Mouse (Mus musculus) urinary bladder, postnatal 10 days (tissue): ENCODE measurements at regions not wholly inside any gene's neighbourhood (a gene's known extent, or its start where the extent isn't known, plus 50 kb on each side); places are given as distances from the start of the nearest gene placed in this dataset.

ENCODE experiments used
- DNase-seq: peaks from one replicate; pipeline ENCODE4 v3.0.0; 2022; ENCODE audit warnings: low spot score

GRCm38 (mm10) chr14:46082646-46083045 is 296.6 kb upstream of the Gm15217 start:
- DNase-seq = no peak

- no peak for DNase-seq
Observed at GRCm38 (mm10) chr14:46088968-46089691, 290.1 kb upstream of the Gm15217 start.

- no peak for DNase-seq
Observed at GRCm38 (mm10) chr14:46115950-46116349, 263.3 kb upstream of the Gm15217 start.

GRCm38 (mm10) chr14:46126541-46126940 is 252.7 kb upstream of the Gm15217 start:
- DNase-seq = no peak

GRCm38 (mm10) chr14:46129762-46130161 is 249.5 kb upstream of the Gm15217 start:
- no peak for DNase-seq

- DNase-seq = no peak
Observed at GRCm38 (mm10) chr14:46144175-46144574, 235.0 kb upstream of the Gm15217 start.

GRCm38 (mm10) chr14:46144707-46145106 is 234.5 kb upstream of the Gm15217 start:
- no peak for DNase-seq

- DNase-seq = no peak
Observed at GRCm38 (mm10) chr14:46145584-46145983, 233.6 kb upstream of the Gm15217 start.

GRCm38 (mm10) chr14:46149073-46149661 is 230.0 kb upstream of the Gm15217 start:
- no peak for DNase-seq

GRCm38 (mm10) chr14:46158741-46159140 is 220.5 kb upstream of the Gm15217 start:
- no peak for DNase-seq

GRCm38 (mm10) chr14:46172181-46172874 is 206.9 kb upstream of the Gm15217 start:
- no peak for DNase-seq

GRCm38 (mm10) chr14:46172875-46173324 is 206.3 kb upstream of the Gm15217 start:
- no peak for DNase-seq

- DNase-seq = no peak
Observed at GRCm38 (mm10) chr14:46174386-46174785, 204.8 kb upstream of the Gm15217 start.

- DNase-seq = no peak
Observed at GRCm38 (mm10) chr14:46175291-46176216, 203.7 kb upstream of the Gm15217 start.

GRCm38 (mm10) chr14:46179024-46179423 is 200.2 kb upstream of the Gm15217 start:
- no peak for DNase-seq

- no peak for DNase-seq
Observed at GRCm38 (mm10) chr14:46191639-46192399, 187.4 kb upstream of the Gm15217 start.

- no peak for DNase-seq
Observed at GRCm38 (mm10) chr14:46193577-46193976, 185.6 kb upstream of the Gm15217 start.

GRCm38 (mm10) chr14:46195939-46196338 is 183.3 kb upstream of the Gm15217 start:
- DNase-seq = no peak

- no peak for DNase-seq
Observed at GRCm38 (mm10) chr14:46202818-46203217, 176.4 kb upstream of the Gm15217 start.

- no peak for DNase-seq
Observed at GRCm38 (mm10) chr14:46220483-46220882, 158.7 kb upstream of the Gm15217 start.
